34 mouse cellular contexts compared by ENCODE assay signal in the genomic region with DNA sequence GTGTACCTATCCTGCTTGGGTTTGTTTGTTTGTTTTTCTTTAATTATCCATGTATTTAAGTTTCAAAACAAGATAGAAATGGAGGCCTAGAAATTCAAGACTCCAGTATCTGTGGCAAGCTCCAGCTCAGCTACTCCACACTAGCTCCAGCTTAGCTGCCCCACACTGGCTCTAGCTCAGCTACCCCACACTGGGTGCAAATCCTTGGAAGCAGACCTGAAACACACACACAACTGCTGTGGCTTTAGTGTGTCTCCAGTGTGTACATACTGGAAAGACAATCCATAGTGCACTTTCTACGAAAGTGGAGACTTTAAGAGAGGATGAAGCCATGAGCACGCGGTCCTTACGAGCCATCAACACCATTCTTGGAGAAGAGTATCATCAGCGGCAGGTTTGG.
"Had no signal": no experiment of that assay in that cellular context is flagged by ENCODE, and none has a peak within 500 bp of the region (broad histone marks: within the 10 kb centered on the region; RNA-seq: fewer than 3 reads in every experiment).

No protein-coding gene starts in this region.

- H3K4me2 ChIP-seq: heart, embryonic 12.5 days; heart, embryonic 13.5 days; heart, embryonic 15.5 days; hindbrain, embryonic 12.5 days; hindbrain, embryonic 13.5 days; hindbrain, embryonic 14.5 days; hindbrain, embryonic 15.5 days; intestine, embryonic 15.5 days; kidney, embryonic 15.5 days had no signal

- H3K27ac ChIP-seq: heart, embryonic 13.5 days; heart, embryonic 15.5 days; hindbrain, embryonic 10.5 days; hindbrain, embryonic 12.5 days; hindbrain, embryonic 13.5 days; hindbrain, embryonic 14.5 days; hindbrain, embryonic 15.5 days; hindbrain, postnatal 0 days; intestine, embryonic 15.5 days; kidney, embryonic 15.5 days; kidney, postnatal 0 days; layer of hippocampus, adult 2 months; left cerebral cortex, adult 2 months had no signal

- H3K27me3 ChIP-seq: heart, embryonic 12.5 days; heart, embryonic 13.5 days; heart, embryonic 15.5 days; hindbrain, embryonic 12.5 days; hindbrain, embryonic 13.5 days; hindbrain, embryonic 15.5 days; intestine, embryonic 15.5 days; kidney, embryonic 15.5 days had no signal

- DNase-seq: heart, postnatal 10 days; heart, postnatal 14 days; heart, postnatal 36 days; heart, postnatal 4 days; kidney, adult 11 months; kidney, adult 18-20 months; kidney, adult 2 months; kidney, adult 8-10 months; kidney, adult 9 months; kidney, postnatal 10 days; kidney, postnatal 14 days; kidney, postnatal 25 days; kidney, postnatal 36 days; kidney, postnatal 4 days; layer of hippocampus, adult 9-11 months; layer of hippocampus, postnatal 36 days had no signal

- H3K9me3 ChIP-seq: heart, embryonic 12.5 days; heart, embryonic 13.5 days; heart, embryonic 15.5 days; hindbrain, embryonic 10.5 days; hindbrain, embryonic 12.5 days; hindbrain, embryonic 13.5 days; hindbrain, embryonic 15.5 days; intestine, embryonic 15.5 days; kidney, embryonic 15.5 days had no signal

- H3K4me1 ChIP-seq: hindbrain, embryonic 10.5 days; hindbrain, embryonic 12.5 days; hindbrain, embryonic 13.5 days; hindbrain, embryonic 15.5 days had no signal

- H3K36me3 ChIP-seq: heart, embryonic 12.5 days; heart, embryonic 13.5 days; heart, embryonic 15.5 days; hindbrain, embryonic 10.5 days; hindbrain, embryonic 12.5 days; hindbrain, embryonic 13.5 days; hindbrain, embryonic 15.5 days; intestine, embryonic 15.5 days; kidney, embryonic 15.5 days had no signal

- ATAC-seq: hindbrain, embryonic 16.5 days; hindbrain, postnatal 0 days; inflammation-experienced regulatory T-cells, adult 6 months; intestine, embryonic 15.5 days; intestine, embryonic 16.5 days; intestine, postnatal 0 days had no signal

- H3K9ac ChIP-seq: heart, embryonic 12.5 days; heart, embryonic 13.5 days; heart, embryonic 15.5 days; hindbrain, embryonic 12.5 days; hindbrain, embryonic 13.5 days; hindbrain, embryonic 14.5 days; hindbrain, embryonic 15.5 days; intestine, embryonic 15.5 days; kidney, embryonic 15.5 days had no signal

- H3K4me3 ChIP-seq: heart, embryonic 12.5 days; heart, embryonic 13.5 days; heart, embryonic 15.5 days; hindbrain, embryonic 10.5 days; hindbrain, embryonic 12.5 days; hindbrain, embryonic 13.5 days; hindbrain, embryonic 15.5 days; intestine, embryonic 15.5 days; kidney, embryonic 15.5 days; layer of hippocampus, adult 2 months; left cerebral cortex, adult 2 months had no signal
